Mouse (Mus musculus) lung, postnatal 0 days (tissue): ENCODE measurements around the gene Ccdc54. TPM values are rescaled to one million over a fixed set of nuclear protein-coding genes. Genes with fewer than 3 reads are reported as not detected.

Experiments used
- ATAC-seq: fragments of 200-750 bp; cut with Nextera tagmentation; 2 replicates; pipeline ENCODE4 v1.8.0; 2017; ENCODE audit warnings: moderate library complexity
- DNase-seq: peaks from one replicate; pipeline ENCODE4 v3.0.0-alpha.2; 2016; ENCODE audit warnings: low spot score
- H3K27ac ChIP-seq: fragments of 300-500 bp; sonication (generic); 2 replicates; pipeline ENCODE4 v1.5.1; 2014; ENCODE audit warnings: antibody characterized with exemption, mild to moderate bottlenecking, low read length, mixed read lengths
- H3K27me3 ChIP-seq: fragments of 300-500 bp; sonication (generic); replicated peaks from 2 replicates; pipeline ENCODE4 v1.6.1; 2014; ENCODE audit warnings: low read length, mixed read lengths; ENCODE audit not compliant: insufficient read depth
- H3K36me3 ChIP-seq: fragments of 300-500 bp; sonication (generic); 2 replicates; pipeline ENCODE4 v1.6.1; 2014; ENCODE audit warnings: low read length, mixed read lengths; ENCODE audit not compliant: insufficient read depth
- H3K4me1 ChIP-seq: fragments of 300-500 bp; sonication (generic); 2 replicates; pipeline ENCODE4 v1.6.1; 2014; ENCODE audit warnings: antibody characterized with exemption, low read depth, low read length, mixed read lengths; ENCODE audit not compliant: insufficient read depth
- H3K4me2 ChIP-seq: fragments of 300-500 bp; sonication (generic); replicated peaks from 2 replicates; pipeline ENCODE4 v1.6.1; 2014; ENCODE audit warnings: low read depth, mild to moderate bottlenecking, low read length, moderate library complexity, mixed read lengths
- H3K4me3 ChIP-seq: fragments of 300-500 bp; sonication (generic); 2 replicates; pipeline ENCODE4 v1.5.1; 2014; ENCODE audit warnings: low read depth, low read length
- H3K9ac ChIP-seq: fragments of 300-500 bp; sonication (generic); replicated peaks from 2 replicates; pipeline ENCODE4 v1.6.1; 2014; ENCODE audit warnings: low read depth, mild to moderate bottlenecking
- H3K9me3 ChIP-seq: fragments of 300-500 bp; sonication (generic); 2 replicates; pipeline ENCODE4 v1.6.1; 2016; ENCODE audit warnings: low read length, mixed read lengths
- CTCF ChIP-seq: IDR thresholded peaks from 2 replicates; pipeline ENCODE4 v1.5.1; 2016; ENCODE audit warnings: antibody characterized with exemption, mild to moderate bottlenecking
- EP300 ChIP-seq: IDR thresholded peaks from 2 replicates; pipeline ENCODE4 v1.6.1; 2016; ENCODE audit warnings: antibody characterized with exemption, mild to moderate bottlenecking, control low read depth
- WGBS: fragments of 180-500 bp; shearing (Covaris S2); extraction: QIAGEN DNeasy Blood & Tissue Kit; methylation state at CpG from one replicate; pipeline ENCODE4 v1.1.7; 2014; 5-methylcytosine and 5-hydroxymethylcytosine counted together
- polyA plus RNA-seq: library from polyadenylated mRNA; unstranded; fragments of >200 nt; fragmentation: Nextera tagmentation; extraction: Ambion mirVana; gene quantifications from 2 replicates; pipeline ENCODE4 v1.2.1, GENCODE M21; 2015

Gene Ccdc54
- polyA plus RNA-seq, 1 experiment from 2014 or later: not detected

GRCm38 (mm10) chr16:50604826-50605225, 13.9 kb upstream of the Ccdc54 start:
- DNase-seq: no peak
- ATAC-seq: no peak
- H3K27ac ChIP-seq: no peak overlapping the region

DNA sequence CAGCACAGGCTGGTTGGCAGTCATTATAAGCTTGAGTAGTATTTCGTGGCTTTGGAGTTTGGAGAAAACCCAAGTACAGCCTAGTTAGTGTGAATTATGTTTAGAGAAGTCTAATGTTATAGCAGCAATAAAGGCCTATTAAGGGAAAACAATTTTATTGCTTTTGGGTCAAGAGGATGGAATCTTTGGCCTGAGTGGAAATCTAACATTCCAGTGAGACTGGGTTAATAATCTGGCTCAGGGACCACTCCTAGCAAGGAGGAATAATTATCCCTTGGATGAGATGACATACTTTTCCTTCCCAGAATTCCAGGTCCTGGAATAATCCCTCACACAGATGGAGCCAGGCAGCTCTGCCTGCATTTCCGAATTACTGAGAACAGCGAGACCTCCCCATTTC, 11.0 kb upstream of the Ccdc54 start:
- DNase-seq (no peak), ATAC-seq (no peak)
- Histone ChIP-seq H3K4me1 (no peaks in the 10 kb centered on the region), H3K27ac (no peak overlapping the region), H3K9ac (no peak overlapping the region), H3K9me3 (no peaks in the 10 kb centered on the region), H3K4me3 (no peak overlapping the region), H3K27me3 (no peaks in the 10 kb centered on the region), H3K36me3 (no peaks in the 10 kb centered on the region), H3K4me2 (no peak overlapping the region)
- WGBS: 59% methylated on average over 3 of the region's 3 CpGs
- TF ChIP-seq CTCF: no peak
- TF ChIP-seq EP300: no peak

More at GRCm38 (mm10) chr16:50604826-50605225, 13.9 kb upstream of the Ccdc54 start:
- Histone ChIP-seq H3K36me3 (no peaks in the 10 kb centered on the region), H3K4me2 (no peak overlapping the region), H3K4me1 (no peaks in the 10 kb centered on the region), H3K9ac (no peak overlapping the region), H3K9me3 (no peaks in the 10 kb centered on the region), H3K4me3 (no peak overlapping the region), H3K27me3 (no peaks in the 10 kb centered on the region)
- TF ChIP-seq CTCF (no peak), EP300 (no peak)
- 54% methylated on average over 11 of the region's 11 CpGs for WGBS

- no peaks in the 10 kb centered on the region for H3K27me3 ChIP-seq
- H3K36me3 ChIP-seq: no peaks in the 10 kb centered on the region
- no peak for DNase-seq
- H3K4me1 ChIP-seq: no peaks in the 10 kb centered on the region
- H3K9me3 ChIP-seq: no peaks in the 10 kb centered on the region
- 75% methylated on average over 3 of the region's 3 CpGs for WGBS
- no peak for ATAC-seq
- no peak overlapping the region for H3K4me2 ChIP-seq
- H3K4me3 ChIP-seq: no peak overlapping the region
- no peak for TF ChIP-seq CTCF
- TF ChIP-seq EP300: no peak
- no peak overlapping the region for H3K9ac ChIP-seq
- no peak overlapping the region for H3K27ac ChIP-seq
Observed at GRCm38 (mm10) chr16:50600665-50601064, 9.7 kb upstream of the Ccdc54 start.

- Histone ChIP-seq H3K9me3 (no peaks in the 10 kb centered on the region), H3K4me3 (no peak overlapping the region), H3K4me2 (no peak overlapping the region), H3K36me3 (no peaks in the 10 kb centered on the region), H3K27ac (no peak overlapping the region), H3K4me1 (no peaks in the 10 kb centered on the region), H3K27me3 (no peaks in the 10 kb centered on the region), H3K9ac (no peak overlapping the region)
- 40% methylated on average over 6 of the region's 6 CpGs for WGBS
- ATAC-seq (no peak), DNase-seq (no peak)
- TF ChIP-seq EP300 (no peak), CTCF (no peak)
Observed at GRCm38 (mm10) chr16:50596679-50597078, 5.7 kb upstream of the Ccdc54 start.

GRCm38 (mm10) chr16:50596171-50596570, 5.2 kb upstream of the Ccdc54 start:
- Histone ChIP-seq H3K4me2 (no peak overlapping the region), H3K4me3 (no peak overlapping the region), H3K9ac (no peak overlapping the region), H3K27ac (no peak overlapping the region), H3K9me3 (no peaks in the 10 kb centered on the region), H3K4me1 (no peaks in the 10 kb centered on the region), H3K27me3 (no peaks in the 10 kb centered on the region), H3K36me3 (no peaks in the 10 kb centered on the region)
- 52% methylated on average over 4 of the region's 4 CpGs for WGBS
- TF ChIP-seq CTCF (no peak), EP300 (no peak)
- no peak for DNase-seq
- ATAC-seq: no peak

DNA sequence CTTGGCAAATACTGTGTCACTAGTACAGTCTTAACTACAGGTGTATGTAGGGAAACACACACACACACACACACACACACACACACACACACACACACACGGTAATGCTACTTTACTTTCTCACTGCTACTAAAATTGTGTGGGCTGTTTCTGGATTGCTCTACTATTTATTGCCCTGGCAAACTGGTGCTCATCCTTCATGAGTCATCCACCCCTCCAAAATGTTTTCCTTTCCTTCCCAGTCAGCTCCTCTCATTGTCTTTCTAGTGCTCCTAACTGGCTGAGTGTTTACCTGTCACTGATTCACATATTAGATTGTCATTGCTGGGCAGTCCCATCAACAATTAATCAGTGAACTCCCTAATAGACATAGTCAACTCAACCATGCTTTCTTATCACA, 3.9 kb upstream of the Ccdc54 start:
- DNase-seq (no peak), ATAC-seq (no peak)
- H3K27ac ChIP-seq: no peak overlapping the region
- no peak overlapping the region for H3K4me2 ChIP-seq
- H3K9ac ChIP-seq: no peak overlapping the region
- H3K9me3 ChIP-seq: no peaks in the 10 kb centered on the region
- no peaks in the 10 kb centered on the region for H3K4me1 ChIP-seq
- no peaks in the 10 kb centered on the region for H3K27me3 ChIP-seq
- H3K4me3 ChIP-seq: no peak overlapping the region
- no peak for TF ChIP-seq CTCF
- no peak for TF ChIP-seq EP300
- H3K36me3 ChIP-seq: no peaks in the 10 kb centered on the region
- 70% methylated on average over 1 of the region's 1 CpGs for WGBS

- 65% methylated on average over 11 of the region's 11 CpGs for WGBS
- Histone ChIP-seq H3K36me3 (no peaks in the 10 kb centered on the region), H3K4me1 (no peaks in the 10 kb centered on the region), H3K9ac (no peak overlapping the region), H3K4me3 (no peak overlapping the region), H3K4me2 (no peak overlapping the region), H3K27ac (no peak overlapping the region), H3K9me3 (no peaks in the 10 kb centered on the region), H3K27me3 (no peaks in the 10 kb centered on the region)
- ATAC-seq: no peak
- no peak for DNase-seq
- TF ChIP-seq CTCF: no peak
- no peak for TF ChIP-seq EP300
Observed at GRCm38 (mm10) chr16:50593361-50593760, 2.4 kb upstream of the Ccdc54 start.
